19 mouse cellular contexts compared by ENCODE assay signal in genomic region chr14:79123466-79123865, GRCm38 (mm10).
A peak's percentile ranks its signal among the peaks of the same experiment; 100 is the strongest.
DNase-seq lines count a peak whose midpoint lies in the region; ATAC-seq lines count a peak whose summit lies in the region.
"Had no signal": no experiment of that assay in that cellular context is flagged by ENCODE, and none has a peak within 500 bp of the region (broad histone marks: within the 10 kb centered on the region; RNA-seq: fewer than 3 reads in every experiment).

No protein-coding gene starts in this region.

- no peak overlapping the region for H3K9ac ChIP-seq in kidney, embryonic 16.5 days (replicated peaks; ENCODE audit: low read length)
- H3K9ac ChIP-seq in hindbrain, embryonic 11.5 days (ENCODE audit: low read depth, low read length) = no peak overlapping the region
- H3K9ac ChIP-seq: heart, embryonic 12.5 days; limb, embryonic 15.5 days; neural tube, embryonic 12.5 days; stomach, embryonic 15.5 days had no signal

- no peaks in the 10 kb centered on the region for H3K9me3 ChIP-seq in kidney, embryonic 16.5 days (ENCODE audit: low read length)
- H3K9me3 ChIP-seq in hindbrain, embryonic 11.5 days (ENCODE audit: control insufficient read depth, low read length) = no peaks in the 10 kb centered on the region
- H3K9me3 ChIP-seq: heart, embryonic 12.5 days; limb, embryonic 15.5 days; neural tube, embryonic 12.5 days; stomach, embryonic 15.5 days had no signal

- peak; percentile 84 for DNase-seq in heart, adult 11 months
- DNase-seq in heart, postnatal 36 days = no peak
- DNase-seq in 3T3-L1 (ENCODE audit: low read depth, low spot score) (peak; percentile 63), NIH3T3 (ENCODE audit: low read depth) (peak; percentile 32)
- no peak for DNase-seq in right cerebral cortex, postnatal 25 days
- no peak for DNase-seq in hindbrain, embryonic 11.5 days (ENCODE audit: low spot score)
- DNase-seq: cerebellum, postnatal 14 days; kidney, adult 11 months; kidney, postnatal 14 days; lung, postnatal 14 days; thymus, adult 2 months had no signal

- no peak overlapping the region for H3K4me2 ChIP-seq in kidney, embryonic 16.5 days (replicated peaks; ENCODE audit: low read depth, low read length)
- no peak overlapping the region for H3K4me2 ChIP-seq in hindbrain, embryonic 11.5 days (replicated peaks; ENCODE audit: low read depth, low read length)
- H3K4me2 ChIP-seq: heart, embryonic 12.5 days; limb, embryonic 15.5 days; neural tube, embryonic 12.5 days; stomach, embryonic 15.5 days had no signal

- no peak overlapping the region for H3K27ac ChIP-seq in kidney, embryonic 16.5 days (ENCODE audit: low read length)
- H3K27ac ChIP-seq in hindbrain, embryonic 11.5 days (ENCODE audit: low read depth, low read length) = no peak overlapping the region
- H3K27ac ChIP-seq: hindbrain, postnatal 0 days; layer of hippocampus, adult 2 months; limb, embryonic 15.5 days; neural tube, embryonic 12.5 days; stomach, embryonic 15.5 days had no signal

- intact Hi-C loops in heart, postnatal 36 days (cut with DNase I) = loop anchor here (5.0 kb wide), 3 partner anchors 34 to 344 kb away; partner anchors contain the start of gene Rgcc

- H3K4me3 ChIP-seq in kidney, embryonic 16.5 days (ENCODE audit: low read length) = no peak overlapping the region
- H3K4me3 ChIP-seq in hindbrain, embryonic 11.5 days (ENCODE audit: low read depth, low read length) = no peak overlapping the region
- H3K4me3 ChIP-seq: heart, embryonic 12.5 days; layer of hippocampus, adult 2 months; limb, embryonic 15.5 days; neural tube, embryonic 12.5 days; stomach, embryonic 15.5 days had no signal

- ATAC-seq in megakaryocyte, adult 5-6 weeks (ENCODE audit: poor library complexity, severe bottlenecking) = peak; percentile 92
- ATAC-seq in kidney, embryonic 16.5 days (ENCODE audit: low FRiP score, low TSS enrichment) = no peak
- no peak for ATAC-seq in hindbrain, embryonic 11.5 days (ENCODE audit: low FRiP score)
- ATAC-seq: hindbrain, postnatal 0 days had no signal

- no peaks in the 10 kb centered on the region for H3K4me1 ChIP-seq in kidney, embryonic 16.5 days (ENCODE audit: insufficient read depth, low read length)
- H3K4me1 ChIP-seq in hindbrain, embryonic 11.5 days (replicated peaks; ENCODE audit: control insufficient read depth, insufficient read depth, low read length) = no peaks in the 10 kb centered on the region
- H3K4me1 ChIP-seq: neural tube, embryonic 12.5 days had no signal

- H3K36me3 ChIP-seq in kidney, embryonic 16.5 days (ENCODE audit: insufficient read depth, low read length) = no peaks in the 10 kb centered on the region
- H3K36me3 ChIP-seq in hindbrain, embryonic 11.5 days (ENCODE audit: control insufficient read depth, insufficient read depth, low read length) = no peaks in the 10 kb centered on the region
- H3K36me3 ChIP-seq: heart, embryonic 12.5 days; limb, embryonic 15.5 days; neural tube, embryonic 12.5 days; stomach, embryonic 15.5 days had no signal

- H3K27me3 ChIP-seq in kidney, embryonic 16.5 days (ENCODE audit: insufficient read depth, low read length) = no peaks in the 10 kb centered on the region
- no peaks in the 10 kb centered on the region for H3K27me3 ChIP-seq in hindbrain, embryonic 11.5 days (ENCODE audit: control insufficient read depth, insufficient read depth, low read length)
- H3K27me3 ChIP-seq: heart, embryonic 12.5 days; limb, embryonic 15.5 days; neural tube, embryonic 12.5 days; stomach, embryonic 15.5 days had no signal

- 86% methylated on average over 8 of the region's 8 CpGs for WGBS in kidney, embryonic 16.5 days
- WGBS in hindbrain, embryonic 11.5 days = 88% methylated on average over 8 of the region's 8 CpGs

Comparison
In these comparisons a context has a peak if more than half of its experiments do, and no peak if none do; other contexts are left out.
1. DNase-seq: peak in heart, adult 11 months (single experiment), 3T3-L1 (single experiment) and NIH3T3 (single experiment); none in heart, postnatal 36 days (0 of 2), right cerebral cortex, postnatal 25 days (single experiment) and hindbrain, embryonic 11.5 days (single experiment).